Mouse (Mus musculus): ENCODE data around the gene Nck1.

Gene Nck1

GRCm38 (mm10) chr9:100535618-100536262 is 10.2 kb downstream of the Nck1 start:
- in situ Hi-C loops (cut with MboI, MseI), result no loop called here

GRCm38 (mm10) chr9:100534686-100535085 is 11.2 kb downstream of the Nck1 start:
- in situ Hi-C loops (cut with MboI, MseI), result no loop called here

GRCm38 (mm10) chr9:100532847-100533505 is 13.0 kb downstream of the Nck1 start:
- in situ Hi-C loops (cut with MboI, MseI), result no loop called here

- in situ Hi-C loops (cut with MboI, MseI), result no loop called here
Observed at GRCm38 (mm10) chr9:100531296-100531695, 14.6 kb downstream of the Nck1 start.

GRCm38 (mm10) chr9:100525225-100525624 is 20.7 kb downstream of the Nck1 start:
- in situ Hi-C loops (cut with MboI, MseI), result loop anchor here (10.0 kb wide), 1 partner anchor 1150 kb away; no protein-coding TSS in a partner anchor

GRCm38 (mm10) chr9:100522029-100522428 is 23.9 kb downstream of the Nck1 start:
- in situ Hi-C loops (cut with MboI, MseI), result loop anchor here (10.0 kb wide), 1 partner anchor 1153 kb away; no protein-coding TSS in a partner anchor

GRCm38 (mm10) chr9:100520586-100520985 is 25.3 kb downstream of the Nck1 start:
- in situ Hi-C loops (cut with MboI, MseI), result loop anchor here (10.0 kb wide), 1 partner anchor 1154 kb away; no protein-coding TSS in a partner anchor

GRCm38 (mm10) chr9:100520012-100520411 is 25.9 kb downstream of the Nck1 start:
- in situ Hi-C loops (cut with MboI, MseI), result loop anchor here (10.0 kb wide), 1 partner anchor 1155 kb away; no protein-coding TSS in a partner anchor

- in situ Hi-C loops (cut with MboI, MseI), result no loop called here
Observed at GRCm38 (mm10) chr9:100507581-100507980, 38.4 kb downstream of the Nck1 start.

- in situ Hi-C loops (cut with MboI, MseI), result no loop called here
Observed at GRCm38 (mm10) chr9:100506652-100507051, 39.3 kb downstream of the Nck1 start.

- in situ Hi-C loops (cut with MboI, MseI), result no loop called here
Observed at GRCm38 (mm10) chr9:100505498-100505897, 40.4 kb downstream of the Nck1 start.

- in situ Hi-C loops (cut with MboI, MseI), result no loop called here
Observed at GRCm38 (mm10) chr9:100493611-100494261, 52.2 kb downstream of the Nck1 start.

GRCm38 (mm10) chr9:100491424-100491823 is 54.5 kb downstream of the Nck1 start:
- in situ Hi-C loops (cut with MboI, MseI), result no loop called here

GRCm38 (mm10) chr9:100488969-100489368 is 57.0 kb downstream of the Nck1 start:
- in situ Hi-C loops (cut with MboI, MseI), result no loop called here

- in situ Hi-C loops (cut with MboI, MseI), result no loop called here
Observed at GRCm38 (mm10) chr9:100488056-100488713, 57.7 kb downstream of the Nck1 start.

GRCm38 (mm10) chr9:100486431-100486830 is 59.5 kb downstream of the Nck1 start, which contains the start of gene Il20rb:
Gene Il20rb, minus strand, starts transcription at chr9:100486788.
- in situ Hi-C loops (cut with MboI, MseI), result no loop called here

- in situ Hi-C loops (cut with MboI, MseI), result no loop called here
Observed at GRCm38 (mm10) chr9:100483318-100483717, 62.6 kb downstream of the Nck1 start.

GRCm38 (mm10) chr9:100481626-100482025 is 64.3 kb downstream of the Nck1 start:
- in situ Hi-C loops (cut with MboI, MseI), result no loop called here

- in situ Hi-C loops (cut with MboI, MseI), result no loop called here
Observed at GRCm38 (mm10) chr9:100474056-100474455, 71.9 kb downstream of the Nck1 start.

GRCm38 (mm10) chr9:100473361-100473760 is 72.6 kb downstream of the Nck1 start:
- in situ Hi-C loops (cut with MboI, MseI), result no loop called here

GRCm38 (mm10) chr9:100472931-100473330 is 73.0 kb downstream of the Nck1 start:
- in situ Hi-C loops (cut with MboI, MseI), result no loop called here

- in situ Hi-C loops (cut with MboI, MseI), result no loop called here
Observed at GRCm38 (mm10) chr9:100471605-100471953, 74.4 kb downstream of the Nck1 start.

Measured in T-helper 1 cell (primary cell).